Mouse (Mus musculus) lung, postnatal 0 days (tissue): ENCODE data around the gene Tm6sf1.

Experiments
- CTCF ChIP-seq: IDR thresholded peaks from 2 replicates; pipeline ENCODE4 v1.5.1; 2016; ENCODE audit warnings: antibody characterized with exemption, mild to moderate bottlenecking
- EP300 ChIP-seq: IDR thresholded peaks from 2 replicates; pipeline ENCODE4 v1.6.1; 2016; ENCODE audit warnings: antibody characterized with exemption, mild to moderate bottlenecking, control low read depth

DNA sequence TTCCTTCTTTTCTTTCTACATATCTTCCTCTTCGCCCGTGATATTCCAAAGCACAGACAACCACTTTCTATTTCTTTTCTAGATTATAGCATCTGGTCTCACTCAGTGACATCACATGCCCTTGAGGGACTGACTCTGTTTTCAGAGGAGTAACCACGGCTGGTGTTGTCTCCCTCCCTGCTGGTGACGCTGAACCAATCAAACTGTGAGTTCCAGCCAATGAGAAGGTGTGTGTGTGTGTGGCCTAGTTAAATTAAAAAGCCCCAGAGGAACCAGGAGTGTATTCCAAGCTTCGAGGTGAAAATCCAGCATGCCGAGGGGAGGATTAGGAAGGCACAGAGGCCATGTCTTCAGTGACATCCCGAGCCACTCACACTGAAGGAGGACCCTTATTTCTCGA is 11.8 kb upstream of the Tm6sf1 start:
- TF ChIP-seq CTCF (no peak), EP300 (no peak)
